Mouse (Mus musculus): ENCODE results near the gene Iba57. TPM values are rescaled to one million over a fixed set of nuclear protein-coding genes. Genes with fewer than 3 reads are reported as not detected.

Iba57 gene
- polyA plus RNA-seq (2014; fragmentation: Illumina TruSeq; extraction: RNeasy Lipid Tissue Mini Kit (QIAGEN cat#74804); ENCODE audit: low read depth, low replicate concordance): 0.76 TPM

GRCm38 (mm10) chr11:59163255-59164236 lies at the start of gene Iba57:
Gene Iba57 (minus strand): TSS chr11:59163739.

DNA sequence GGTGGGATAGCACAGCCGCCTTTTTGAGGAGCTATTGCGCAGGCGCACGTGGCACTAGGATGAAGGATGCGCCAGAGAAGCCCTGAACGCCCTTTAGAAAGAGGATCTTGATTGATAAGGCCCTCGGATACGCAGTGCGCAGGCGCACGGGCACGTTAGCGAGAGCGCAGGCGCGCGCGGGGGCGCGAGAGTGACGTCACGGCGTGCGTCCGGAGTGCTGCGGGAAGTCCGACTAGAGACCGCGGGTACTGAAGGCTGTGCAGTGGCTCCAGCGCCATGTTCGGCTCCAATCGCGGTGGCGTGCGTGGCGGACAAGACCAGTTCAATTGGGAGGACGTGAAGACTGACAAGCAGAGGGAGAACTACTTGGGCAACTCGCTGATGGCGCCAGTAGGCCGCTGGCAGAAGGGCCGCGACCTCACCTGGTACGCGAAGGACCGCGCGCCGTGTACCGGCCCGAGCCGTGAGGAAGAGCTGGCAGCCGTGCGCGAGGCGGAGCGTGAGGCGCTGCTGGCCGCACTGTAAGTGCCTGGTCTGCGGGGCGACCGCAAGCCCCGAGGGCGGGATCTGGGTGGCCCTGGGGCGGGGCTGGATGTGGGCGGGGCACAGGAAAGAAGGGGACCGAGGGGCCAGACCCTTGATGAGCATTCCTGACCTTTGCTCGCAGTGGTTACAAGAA lies 44.8 kb upstream of the Iba57 start, which contains the start of gene 2310033P09Rik:
Gene 2310033P09Rik (plus strand): TSS at position 169 of the 679 bp plus-strand sequence.

DNA sequence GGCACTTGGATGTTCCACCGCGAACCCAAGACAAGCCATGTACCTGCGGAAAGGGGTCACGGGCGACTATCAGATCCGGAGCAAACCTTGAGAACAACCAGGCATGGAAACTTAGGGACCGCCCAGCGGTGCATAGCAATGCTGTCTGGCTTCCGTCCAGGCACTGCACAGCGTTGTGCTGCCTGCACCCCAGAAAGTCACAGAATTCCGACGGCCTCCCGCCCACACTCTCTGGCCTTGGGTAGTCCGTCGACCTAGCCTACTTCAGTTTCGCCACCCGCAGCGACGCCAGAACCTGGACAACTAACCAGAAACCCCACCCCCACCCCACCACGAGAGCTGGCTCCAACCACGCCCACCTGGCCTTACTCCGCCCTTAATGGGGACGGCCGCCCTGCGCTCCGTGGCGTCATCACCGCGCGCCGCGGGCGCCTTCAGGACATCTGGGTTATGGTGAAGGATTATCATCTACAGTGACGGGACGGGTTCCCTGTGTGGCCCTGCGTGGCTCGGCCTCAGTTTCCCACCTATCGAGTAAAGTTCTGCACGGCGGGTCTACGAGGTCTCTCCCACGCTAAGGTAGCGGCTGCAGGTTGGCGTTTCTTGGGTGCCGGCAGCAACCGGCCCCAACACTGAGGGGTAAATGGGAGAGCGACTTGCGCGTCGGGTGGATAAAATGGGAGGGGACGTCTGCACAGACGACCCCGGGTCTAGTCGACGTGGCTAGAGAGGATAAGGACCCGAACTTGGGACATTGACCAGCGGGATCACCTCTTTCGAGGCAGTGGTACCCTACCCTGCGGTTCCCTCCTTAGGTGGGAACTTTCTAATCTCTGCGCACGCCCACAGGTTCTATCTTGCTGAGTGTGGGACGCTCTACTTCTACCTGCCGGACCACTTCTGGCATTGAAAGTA lies 38.8 kb upstream of the Iba57 start, which contains the start of gene Mrpl55:
Gene Mrpl55 (plus strand): TSS at position 406 of the 915 bp plus-strand sequence.

GRCm38 (mm10) chr11:59192059-59192386 lies 28.5 kb upstream of the Iba57 start, which contains the start of gene Guk1:
Gene Guk1 (minus strand): TSS chr11:59192212.

DNA sequence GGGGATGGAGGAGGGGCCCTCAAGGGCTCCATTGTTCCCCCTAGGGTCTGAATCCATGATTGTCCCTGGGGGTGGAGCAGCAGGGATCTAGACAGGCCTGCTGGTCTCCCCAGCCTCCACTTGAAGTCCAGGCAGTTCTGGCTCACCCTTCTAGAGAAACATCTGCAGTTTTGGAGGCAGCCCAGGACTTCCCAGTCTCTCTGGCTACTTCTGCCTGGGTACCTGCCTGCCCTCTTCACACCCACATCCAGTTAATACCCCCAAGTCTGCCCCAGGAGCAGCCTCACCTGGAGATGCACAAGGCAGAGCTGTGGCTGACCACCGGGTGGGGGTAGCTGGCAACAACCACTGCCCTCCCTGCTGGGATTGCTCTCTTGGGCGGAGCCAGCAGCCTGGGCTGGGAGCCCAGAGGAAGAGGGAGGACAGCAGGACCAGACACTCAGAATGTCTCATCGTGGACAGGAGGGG lies 19.4 kb upstream of the Iba57 start, which contains the start of gene Gjc2:
Gene Gjc2 (minus strand): TSS at position 350 of the 468 bp plus-strand sequence.

GRCm38 (mm10) chr11:59135904-59136452 lies 27.6 kb downstream of the Iba57 start, which contains the start of gene Obscn:
Gene Obscn (minus strand): TSS chr11:59136402.

Other genes with a start within 250 kb of the Iba57 start
- not detected for gene Btnl10, start 245.8 kb downstream of the Iba57 start, polyA plus RNA-seq (2014; fragmentation: Illumina TruSeq; extraction: RNeasy Lipid Tissue Mini Kit (QIAGEN cat#74804); ENCODE audit: low read depth, low replicate concordance)
- 6.2 TPM for gene Rnf187, start 224.8 kb downstream of the Iba57 start, polyA plus RNA-seq (2014; fragmentation: Illumina TruSeq; extraction: RNeasy Lipid Tissue Mini Kit (QIAGEN cat#74804); ENCODE audit: low read depth, low replicate concordance)
- gene Hist3h2ba, start 214.8 kb downstream of the Iba57 start, polyA plus RNA-seq (2014; fragmentation: Illumina TruSeq; extraction: RNeasy Lipid Tissue Mini Kit (QIAGEN cat#74804); ENCODE audit: low read depth, low replicate concordance): not detected
- 18.4 TPM for gene Hist3h2a, start 209.1 kb downstream of the Iba57 start, polyA plus RNA-seq (2014; fragmentation: Illumina TruSeq; extraction: RNeasy Lipid Tissue Mini Kit (QIAGEN cat#74804); ENCODE audit: low read depth, low replicate concordance)
- gene Trim17, start 209.1 kb downstream of the Iba57 start, polyA plus RNA-seq (2014; fragmentation: Illumina TruSeq; extraction: RNeasy Lipid Tissue Mini Kit (QIAGEN cat#74804); ENCODE audit: low read depth, low replicate concordance): 0.41 TPM
- gene Trim11, start 185.6 kb downstream of the Iba57 start, polyA plus RNA-seq (2014; fragmentation: Illumina TruSeq; extraction: RNeasy Lipid Tissue Mini Kit (QIAGEN cat#74804); ENCODE audit: low read depth, low replicate concordance): 2.8 TPM
- not detected for gene Obscn, start 27.3 kb downstream of the Iba57 start, polyA plus RNA-seq (2014; fragmentation: Illumina TruSeq; extraction: RNeasy Lipid Tissue Mini Kit (QIAGEN cat#74804); ENCODE audit: low read depth, low replicate concordance)
- not detected for gene Gjc2, start 19.5 kb upstream of the Iba57 start, polyA plus RNA-seq (2014; fragmentation: Illumina TruSeq; extraction: RNeasy Lipid Tissue Mini Kit (QIAGEN cat#74804); ENCODE audit: low read depth, low replicate concordance)
- 5.0 TPM for gene Guk1, start 28.5 kb upstream of the Iba57 start, polyA plus RNA-seq (2014; fragmentation: Illumina TruSeq; extraction: RNeasy Lipid Tissue Mini Kit (QIAGEN cat#74804); ENCODE audit: low read depth, low replicate concordance)
- 11.4 TPM for gene Mrpl55, start 38.7 kb upstream of the Iba57 start, polyA plus RNA-seq (2014; fragmentation: Illumina TruSeq; extraction: RNeasy Lipid Tissue Mini Kit (QIAGEN cat#74804); ENCODE audit: low read depth, low replicate concordance)
- gene 2310033P09Rik, start 44.6 kb upstream of the Iba57 start, polyA plus RNA-seq (2014; fragmentation: Illumina TruSeq; extraction: RNeasy Lipid Tissue Mini Kit (QIAGEN cat#74804); ENCODE audit: low read depth, low replicate concordance): 1.6 TPM
- gene Arf1, start 64.5 kb upstream of the Iba57 start, polyA plus RNA-seq (2014; fragmentation: Illumina TruSeq; extraction: RNeasy Lipid Tissue Mini Kit (QIAGEN cat#74804); ENCODE audit: low read depth, low replicate concordance): 274 TPM
- not detected for gene Wnt3a, start 127.0 kb upstream of the Iba57 start, polyA plus RNA-seq (2014; fragmentation: Illumina TruSeq; extraction: RNeasy Lipid Tissue Mini Kit (QIAGEN cat#74804); ENCODE audit: low read depth, low replicate concordance)
- 0.16 TPM for gene Wnt9a, start 143.2 kb upstream of the Iba57 start, polyA plus RNA-seq (2014; fragmentation: Illumina TruSeq; extraction: RNeasy Lipid Tissue Mini Kit (QIAGEN cat#74804); ENCODE audit: low read depth, low replicate concordance)
- gene Prss38, start 211.9 kb upstream of the Iba57 start, polyA plus RNA-seq (2014; fragmentation: Illumina TruSeq; extraction: RNeasy Lipid Tissue Mini Kit (QIAGEN cat#74804); ENCODE audit: low read depth, low replicate concordance): not detected

Data from sigmoid colon, adult 10 weeks (tissue).